Mouse (Mus musculus): ENCODE measurements around the gene Hspa1b. TPM values are rescaled to one million over a fixed set of nuclear protein-coding genes. Genes with fewer than 3 reads are reported as not detected.

Gene Hspa1b
- total RNA-seq, 2 experiments from 2014 or later: 21.5 to 31.4 TPM

DNA sequence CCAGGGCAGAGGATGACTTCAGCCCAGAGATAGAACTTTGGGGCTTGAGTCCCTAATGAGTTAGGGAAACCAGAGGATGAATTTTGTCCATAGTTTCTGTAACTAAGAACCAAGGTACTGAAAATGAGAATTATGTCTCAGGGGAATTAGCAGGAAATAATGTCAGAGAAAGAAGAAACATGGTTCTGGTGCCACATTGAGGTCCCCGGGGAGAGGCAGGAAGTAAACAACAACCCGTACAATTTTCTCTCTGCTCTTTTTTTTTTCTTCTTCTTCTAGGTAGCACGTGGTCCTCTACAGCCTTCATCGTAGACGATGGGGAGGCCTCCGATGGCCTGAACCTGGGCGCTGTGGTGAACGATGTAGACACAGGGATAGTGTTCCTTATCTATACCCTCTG lies 26.8 kb downstream of the Hspa1b start:
- DNase-seq (ENCODE audit: low spot score in 2 of 2): no peak

DNA sequence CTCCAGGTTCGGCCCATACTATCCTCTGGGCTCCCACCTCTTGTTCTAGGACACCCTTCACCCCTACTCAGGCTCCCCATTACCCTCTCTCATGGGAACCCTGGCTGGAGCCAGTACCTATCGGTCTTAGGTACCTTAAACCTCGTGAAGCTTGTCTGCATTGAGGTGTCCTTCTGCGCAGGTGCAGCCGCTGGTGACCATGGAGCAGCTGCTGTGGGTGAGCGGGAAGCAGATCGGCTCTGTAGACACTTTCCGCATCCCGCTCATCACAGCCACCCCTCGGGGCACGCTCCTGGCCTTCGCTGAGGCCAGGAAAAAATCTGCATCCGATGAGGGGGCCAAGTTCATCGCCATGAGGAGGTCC lies 27.3 kb downstream of the Hspa1b start:
- DNase-seq (ENCODE audit: low spot score in 2 of 2): peak; percentile 34 to 58

DNA sequence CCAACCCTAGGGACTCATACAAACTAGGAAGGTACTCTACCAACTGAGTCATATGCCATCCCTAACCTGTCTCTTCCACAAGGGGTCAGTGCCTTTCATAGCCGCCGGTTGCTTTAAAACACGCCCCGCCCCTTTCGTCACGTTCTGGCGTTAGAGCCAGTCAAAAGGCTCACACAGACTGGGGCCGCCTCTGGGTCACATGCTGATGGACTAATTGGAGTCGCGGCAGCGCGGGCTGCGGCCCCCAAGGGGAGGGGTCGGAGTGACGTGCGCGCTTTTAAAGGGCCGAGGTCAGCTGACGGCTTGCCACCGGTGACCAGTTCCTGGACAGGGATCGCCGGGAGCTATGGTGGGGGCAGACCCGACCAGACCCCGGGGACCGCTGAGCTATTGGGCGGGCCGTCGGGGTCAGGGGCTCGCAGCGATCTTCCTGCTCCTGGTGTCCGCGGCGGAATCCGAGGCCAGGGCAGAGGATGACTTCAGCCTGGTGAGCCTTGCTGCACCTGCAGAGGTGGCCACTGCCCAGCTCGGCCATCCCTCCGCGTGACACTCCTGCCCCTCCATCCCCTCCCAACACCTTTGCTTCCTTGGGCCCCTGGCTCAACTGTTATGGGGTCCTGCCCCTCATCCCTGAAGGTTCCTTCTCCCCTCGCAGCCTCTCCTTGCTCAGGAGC lies 27.8 kb downstream of the Hspa1b start, which contains the start of gene Neu1:
Neu1 (plus strand) TSS at position 193 of the 674 bp plus-strand sequence.
- DNase-seq (ENCODE audit: low spot score in 2 of 2): peak; percentile 97 to 98

DNA sequence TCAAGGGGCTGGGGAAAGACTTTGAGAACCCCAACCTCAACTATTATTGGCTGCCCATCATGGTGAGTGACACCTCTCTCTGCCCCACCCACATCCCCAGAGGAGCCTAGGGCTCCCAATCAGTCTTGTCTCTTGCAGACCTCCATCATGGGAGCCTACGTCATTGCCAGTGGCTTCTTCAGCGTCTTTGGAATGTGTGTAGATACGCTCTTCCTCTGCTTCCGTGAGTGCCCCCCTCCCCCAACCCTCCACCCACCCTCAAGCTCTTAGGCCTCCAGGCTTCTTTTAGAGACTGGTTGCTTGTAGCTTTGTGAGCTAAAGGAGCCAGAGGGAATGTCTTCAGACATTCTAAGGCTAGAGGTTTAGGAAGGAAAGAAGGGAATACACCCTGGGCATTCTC lies 30.2 kb downstream of the Hspa1b start:
- DNase-seq (ENCODE audit: low spot score in 2 of 2): no peak

DNA sequence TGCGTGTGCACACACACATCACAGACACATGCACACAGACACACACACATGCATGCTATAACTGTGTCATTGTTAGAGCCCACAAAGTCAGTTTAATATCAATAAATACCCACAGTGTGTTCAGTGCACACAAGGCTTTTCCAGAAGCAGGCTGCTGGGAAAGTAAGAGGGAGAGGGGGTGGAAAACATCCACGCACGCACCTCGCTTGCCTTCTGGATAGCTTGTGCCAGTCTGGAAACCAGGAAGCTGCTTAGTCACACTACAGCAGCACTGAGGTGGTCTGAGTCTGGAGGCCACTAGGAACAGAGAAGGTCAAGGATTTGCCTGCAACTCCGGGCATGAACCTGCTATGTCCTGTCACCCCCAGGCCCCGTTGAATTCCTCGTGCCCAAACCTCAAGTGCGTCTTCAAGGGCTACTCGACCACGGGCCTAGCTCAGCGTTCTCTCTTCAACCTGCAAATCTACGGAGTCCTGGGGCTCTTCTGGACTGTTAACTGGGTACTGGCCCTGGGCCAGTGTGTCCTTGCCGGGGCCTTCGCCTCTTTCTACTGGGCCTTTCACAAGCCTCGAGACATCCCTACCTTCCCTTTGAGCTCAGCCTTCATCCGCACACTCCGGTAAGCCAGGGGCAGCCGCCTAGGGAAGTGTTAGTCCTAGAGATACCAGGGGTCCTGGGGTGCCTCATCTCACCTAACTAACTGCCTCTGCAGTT lies 31.6 kb downstream of the Hspa1b start:
- peak in 1 of 2 experiments; percentile 51 for DNase-seq (ENCODE audit: low spot score in 2 of 2)

DNA sequence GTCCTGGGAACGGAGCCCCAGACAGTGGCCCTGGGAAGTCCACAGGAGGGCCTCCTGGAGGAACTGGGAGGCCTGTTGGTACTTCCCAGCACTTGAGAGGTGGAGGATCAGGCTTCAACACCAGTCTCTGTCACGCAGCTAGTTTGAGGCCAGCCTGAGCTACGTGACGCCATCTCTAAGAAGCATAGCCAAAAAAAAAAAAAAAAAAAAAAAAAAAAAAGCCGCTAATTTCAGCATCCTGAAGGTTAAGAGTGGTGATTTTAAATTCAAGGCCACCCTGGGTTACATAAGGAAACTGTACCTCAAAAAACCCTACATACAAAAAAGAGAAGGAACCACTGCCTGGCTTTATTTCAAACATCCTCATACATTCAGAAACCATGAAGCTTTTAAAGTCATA lies 34.8 kb downstream of the Hspa1b start:
- no peak for DNase-seq (ENCODE audit: low spot score in 2 of 2)

DNA sequence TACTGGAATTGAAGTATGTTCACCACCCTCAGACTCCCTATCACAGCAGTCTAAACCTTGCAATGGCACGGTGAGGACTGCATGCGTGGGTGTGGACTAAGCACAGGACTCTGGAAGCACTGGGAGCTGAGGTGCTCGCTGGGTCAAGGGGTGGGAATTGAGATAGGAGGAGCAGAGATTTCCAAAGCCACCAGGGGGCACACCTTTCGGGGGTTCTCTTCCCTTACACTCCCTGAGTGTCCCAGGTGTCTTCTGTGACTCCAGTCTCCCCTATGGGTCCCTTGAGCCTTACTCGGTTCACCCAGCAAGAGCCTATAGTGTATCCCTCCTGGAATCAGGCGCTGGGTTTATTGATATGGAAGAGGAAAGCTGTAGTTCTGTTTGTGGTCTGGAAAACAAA lies 36.1 kb downstream of the Hspa1b start:
- DNase-seq (ENCODE audit: low spot score in 2 of 2): no peak

DNA sequence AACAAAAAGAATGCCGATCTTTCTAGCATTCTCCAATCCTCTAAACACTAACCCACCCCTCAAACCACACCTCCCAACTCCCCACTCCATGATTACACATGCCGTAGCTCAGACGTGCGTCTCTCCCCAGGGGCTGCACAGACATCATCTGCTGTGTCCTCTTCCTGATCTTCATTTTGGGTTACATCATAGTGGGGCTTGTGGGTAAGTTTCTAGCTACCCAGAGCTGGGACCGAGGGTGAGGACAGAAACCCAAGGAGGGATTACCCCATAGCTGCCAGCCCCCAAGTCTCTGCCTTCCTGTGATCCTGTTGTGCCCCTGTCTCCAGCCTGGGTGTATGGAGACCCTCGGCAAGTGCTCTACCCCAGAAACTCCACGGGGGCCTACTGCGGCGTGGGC lies 41.9 kb downstream of the Hspa1b start:
- DNase-seq (ENCODE audit: low spot score in 2 of 2): no peak

DNA sequence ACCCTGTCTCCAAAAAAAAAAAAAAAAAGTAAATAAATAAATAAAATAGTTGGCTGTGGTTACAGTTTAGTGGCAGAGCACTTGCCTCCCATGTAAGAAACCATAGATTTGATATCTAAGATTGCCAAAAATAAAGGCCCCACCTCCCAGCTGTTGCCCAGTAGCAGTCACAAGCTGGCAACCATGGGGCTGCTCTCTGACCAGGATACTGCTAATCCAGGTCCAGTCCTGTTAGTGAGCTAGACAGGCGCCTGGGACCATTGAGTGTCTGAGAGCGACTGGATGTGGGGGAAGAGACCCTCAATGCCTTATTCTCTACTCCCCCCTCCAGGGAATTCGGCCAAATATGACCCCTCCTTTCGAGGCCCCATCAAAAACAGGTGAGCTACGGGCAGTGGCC lies 42.7 kb downstream of the Hspa1b start:
- DNase-seq (ENCODE audit: low spot score in 2 of 2): no peak

DNA sequence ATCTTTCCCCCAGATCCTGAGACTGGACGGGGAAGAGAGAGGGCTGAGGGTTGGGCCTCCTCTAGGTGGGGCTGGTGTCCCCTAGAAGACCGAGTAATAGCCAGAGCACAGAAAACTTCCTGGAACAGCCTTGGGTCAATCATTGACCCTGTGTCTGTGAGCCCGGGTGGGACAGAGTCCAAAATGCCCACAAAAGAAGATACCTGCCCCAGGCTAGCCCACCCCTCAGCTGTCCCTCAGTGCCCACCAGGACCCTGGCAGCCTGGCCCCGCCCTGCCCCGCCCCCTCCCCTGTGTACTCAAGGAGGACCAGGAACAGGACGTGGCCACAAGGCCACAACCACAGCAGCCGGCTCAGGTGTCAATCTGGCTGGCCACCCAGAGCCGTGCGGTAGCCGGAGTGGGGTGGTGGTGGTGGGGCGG lies 43.6 kb downstream of the Hspa1b start:
- no peak for DNase-seq (ENCODE audit: low spot score in 2 of 2)

DNA sequence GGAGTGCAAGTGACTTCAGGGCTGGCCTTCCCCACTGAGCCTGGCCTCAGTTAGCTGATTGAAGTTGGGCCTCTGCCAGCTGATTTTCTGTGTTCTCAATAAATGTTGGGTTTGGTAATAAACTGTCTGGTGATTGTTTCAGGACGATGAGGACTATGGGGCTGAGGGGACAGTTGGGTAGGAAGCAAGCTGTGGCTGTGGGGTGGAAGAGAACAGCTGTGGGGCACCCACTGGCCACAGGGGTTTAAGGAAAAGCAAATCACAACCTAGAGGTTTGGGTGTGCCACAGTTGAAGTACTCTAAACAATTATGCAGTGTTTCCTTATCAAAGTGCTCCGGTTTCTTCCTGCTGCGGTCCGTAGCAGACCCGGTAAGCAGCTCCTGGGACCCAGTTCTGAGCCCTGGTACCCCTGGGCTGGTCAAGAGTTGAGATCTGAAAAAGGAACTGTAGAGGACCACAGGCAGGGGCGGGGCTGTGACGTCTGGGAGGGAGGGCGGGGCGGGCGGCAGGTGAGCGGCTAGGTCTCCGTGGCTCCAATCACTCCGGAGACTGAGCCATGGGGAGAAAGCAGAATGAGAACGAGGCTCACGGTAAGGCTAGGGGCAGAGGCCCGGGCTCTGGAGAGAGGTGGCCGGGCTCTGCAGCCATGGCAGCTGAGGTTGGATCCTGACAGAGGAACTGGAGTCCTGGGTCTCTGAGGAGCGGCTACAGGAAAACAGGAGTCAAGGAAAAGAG lies 44.9 kb downstream of the Hspa1b start, which contains the start of gene Slc44a4:
Slc44a4 (plus strand) TSS at position 537 of the 736 bp plus-strand sequence.
- no peak for DNase-seq (ENCODE audit: low spot score in 2 of 2)

DNA sequence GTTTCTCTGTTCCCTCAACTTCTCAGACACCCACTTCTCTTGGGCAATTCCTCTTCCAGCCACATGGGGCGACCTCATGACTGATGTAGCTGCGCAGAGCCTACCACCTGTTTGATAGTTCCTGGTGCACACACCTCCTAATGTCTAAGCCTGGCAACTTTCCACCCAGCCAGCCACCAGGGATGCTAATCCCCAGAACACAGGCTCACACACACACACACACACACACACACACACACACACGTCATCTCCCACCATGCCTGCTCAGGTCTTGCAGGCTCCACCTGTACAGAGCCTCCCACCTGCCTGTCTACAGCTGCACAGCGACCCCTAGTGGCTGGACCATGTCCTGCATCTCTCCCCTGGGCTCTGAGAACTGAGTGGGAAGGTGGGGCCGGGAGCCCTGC lies 47.1 kb downstream of the Hspa1b start:
- peak; percentile 41 to 58 for DNase-seq (ENCODE audit: low spot score in 2 of 2)

DNA sequence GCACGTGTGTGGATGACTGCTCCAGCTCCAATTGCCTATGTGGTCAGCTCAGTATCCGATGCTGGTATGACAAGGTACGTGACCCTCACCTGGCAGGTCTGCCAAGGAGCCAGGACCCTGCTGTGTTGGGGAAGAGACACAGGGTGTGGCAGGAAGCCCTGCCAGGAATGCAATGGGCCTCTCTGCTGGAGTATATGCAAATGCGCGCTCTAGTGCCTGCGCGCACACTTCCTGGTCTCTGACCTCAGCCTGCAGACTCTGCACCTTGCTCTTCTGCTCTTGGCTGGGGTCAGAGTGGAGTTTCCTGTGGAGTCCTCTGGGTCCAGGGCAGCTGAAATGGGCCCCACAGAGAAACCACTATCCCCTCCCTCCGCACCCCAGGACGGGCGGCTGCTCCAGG lies 48.1 kb downstream of the Hspa1b start:
- no peak for DNase-seq (ENCODE audit: low spot score in 2 of 2)

Other genes with a start within 250 kb of the Hspa1b start
- gene C4b, start 215.4 kb downstream of the Hspa1b start, total RNA-seq (2021): 10 to 100 TPM; 29.6 to 32.7 TPM
- gene Cyp21a1, start 154.7 kb downstream of the Hspa1b start, total RNA-seq (2021): not detected
- 10 to 100 TPM; 49.7 to 53.0 TPM for gene Stk19, start 122.3 kb downstream of the Hspa1b start, total RNA-seq (2021)
- gene Dxo, start 122.2 kb downstream of the Hspa1b start, total RNA-seq (2021): 10 to 100 TPM; 32.1 to 37.8 TPM
- 10 to 100 TPM; 62.2 to 63.9 TPM for gene Skiv2l, start 109.0 kb downstream of the Hspa1b start, total RNA-seq (2021)
- gene Nelfe, start 108.8 kb downstream of the Hspa1b start, total RNA-seq (2021): 10 to 100 TPM; 33.8 to 39.7 TPM
- gene Cfb, start 96.7 kb downstream of the Hspa1b start, total RNA-seq (2021): under 1 TPM; 0.16 to 0.26 TPM
- 1 to 10 TPM; 7.4 to 7.8 TPM for gene Zbtb12, start 79.8 kb downstream of the Hspa1b start, total RNA-seq (2021)
- not detected for gene Gm20547, start 77.2 kb downstream of the Hspa1b start, total RNA-seq (2021)
- gene C2, start 61.0 kb downstream of the Hspa1b start, total RNA-seq (2021): 1 to 10 TPM; 2.7 to 3.4 TPM
- 100 to 1,000 TPM; 168 to 175 TPM for gene Ehmt2, start 60.8 kb downstream of the Hspa1b start, total RNA-seq (2021)
- gene Slc44a4, start 44.8 kb downstream of the Hspa1b start, total RNA-seq (2021): under 1 TPM; 0.30 to 0.45 TPM
- 10 to 100 TPM; 46.2 to 48.4 TPM for gene Neu1, start 28.0 kb downstream of the Hspa1b start, total RNA-seq (2021)
- gene Gm20481, start 10.7 kb upstream of the Hspa1b start, total RNA-seq (2021): under 1 TPM in 1 of 2 experiments, not detected in 1; 0.72 TPM
- 10 to 100 TPM; 22.1 to 23.4 TPM for gene Hspa1a, start 12.9 kb upstream of the Hspa1b start, total RNA-seq (2021)
- under 1 TPM; 0.44 to 0.61 TPM for gene Hspa1l, start 13.5 kb upstream of the Hspa1b start, total RNA-seq (2021)
- gene Lsm2, start 22.6 kb upstream of the Hspa1b start, total RNA-seq (2021): 10 to 100 TPM; 13.9 to 15.5 TPM
- gene Vars, start 41.7 kb upstream of the Hspa1b start, total RNA-seq (2021): 10 to 100 TPM; 39.6 to 44.0 TPM
- gene Vwa7, start 57.3 kb upstream of the Hspa1b start, total RNA-seq (2021): under 1 TPM; 0.61 to 0.77 TPM
- gene Sapcd1, start 68.8 kb upstream of the Hspa1b start, total RNA-seq (2021): not detected
- under 1 TPM; 0.65 to 0.68 TPM for gene Msh5, start 87.5 kb upstream of the Hspa1b start, total RNA-seq (2021)
- 10 to 100 TPM in 1 of 2 experiments, 1 to 10 TPM in 1; 9.1 to 10.2 TPM for gene Clic1, start 90.7 kb upstream of the Hspa1b start, total RNA-seq (2021)
- 10 to 100 TPM in 1 of 2 experiments, 1 to 10 TPM in 1; 9.9 to 11.6 TPM for gene Ddah2, start 99.8 kb upstream of the Hspa1b start, total RNA-seq (2021)
- not detected for gene Ly6g6c, start 106.2 kb upstream of the Hspa1b start, total RNA-seq (2021)
- gene Mpig6b, start 106.9 kb upstream of the Hspa1b start, total RNA-seq (2021): not detected
- gene Ly6g6e, start 117.7 kb upstream of the Hspa1b start, total RNA-seq (2021): 1 to 10 TPM; 2.3 to 6.2 TPM
- gene Ly6g6d, start 118.8 kb upstream of the Hspa1b start, total RNA-seq (2021): 1 to 10 TPM in 1 of 2 experiments, under 1 TPM in 1; 0.70 to 1.0 TPM
- under 1 TPM; 0.33 to 0.40 TPM for gene Ly6g6f, start 126.4 kb upstream of the Hspa1b start, total RNA-seq (2021)
- 100 to 1,000 TPM; 115 to 120 TPM for gene Abhd16a, start 130.0 kb upstream of the Hspa1b start, total RNA-seq (2021)
- gene Ly6g5c, start 149.0 kb upstream of the Hspa1b start, total RNA-seq (2021): not detected
- under 1 TPM; 0.28 to 0.72 TPM for gene Ly6g5b, start 156.2 kb upstream of the Hspa1b start, total RNA-seq (2021)
- gene Gpank1, start 162.2 kb upstream of the Hspa1b start, total RNA-seq (2021): 10 to 100 TPM; 15.9 to 16.4 TPM
- 100 to 1,000 TPM; 192 to 198 TPM for gene Csnk2b, start 162.8 kb upstream of the Hspa1b start, total RNA-seq (2021)
- 10 to 100 TPM; 31.5 to 32.2 TPM for gene D17H6S53E, start 167.1 kb upstream of the Hspa1b start, total RNA-seq (2021)
- not detected for gene Apom, start 172.8 kb upstream of the Hspa1b start, total RNA-seq (2021)
- gene Bag6, start 175.9 kb upstream of the Hspa1b start, total RNA-seq (2021): 100 to 1,000 TPM; 294 to 308 TPM
- 100 to 1,000 TPM; 270 to 288 TPM for gene Prrc2a, start 205.7 kb upstream of the Hspa1b start, total RNA-seq (2021)
- 10 to 100 TPM in 1 of 2 experiments, 1 to 10 TPM in 1; 8.6 to 11.6 TPM for gene Aif1, start 216.8 kb upstream of the Hspa1b start, total RNA-seq (2021)
- gene Lst1, start 229.2 kb upstream of the Hspa1b start, total RNA-seq (2021): 1 to 10 TPM; 6.0 to 6.9 TPM
- gene Ltb, start 235.2 kb upstream of the Hspa1b start, total RNA-seq (2021): under 1 TPM; 0.79 to 0.80 TPM
- not detected for gene Tnf, start 242.8 kb upstream of the Hspa1b start, total RNA-seq (2021)
- under 1 TPM; 0.23 to 0.60 TPM for gene Lta, start 246.1 kb upstream of the Hspa1b start, total RNA-seq (2021)

Data from left cerebral cortex, adult 18-20 months (tissue).